Mouse (Mus musculus): ENCODE data around the gene Trpv2. TPM values are rescaled to one million over a fixed set of nuclear protein-coding genes. Genes with fewer than 3 reads are reported as not detected.

The Trpv2 gene
- polyA plus RNA-seq (2017; shearing (Covaris generic)), result 59.1 TPM

GRCm38 (mm10) chr11:62573959-62574702 lies at the start of gene Trpv2:
Gene Trpv2 (plus strand): TSS chr11:62574486.

GRCm38 (mm10) chr11:62539089-62539890 lies 35.0 kb upstream of the Trpv2 start, which contains the start of gene Cenpv:
Gene Cenpv (minus strand): TSS chr11:62539261.

GRCm38 (mm10) chr11:62550727-62551225 lies 23.5 kb upstream of the Trpv2 start, which contains the start of gene Ubb:
Gene Ubb (plus strand): TSS chr11:62551171.

DNA sequence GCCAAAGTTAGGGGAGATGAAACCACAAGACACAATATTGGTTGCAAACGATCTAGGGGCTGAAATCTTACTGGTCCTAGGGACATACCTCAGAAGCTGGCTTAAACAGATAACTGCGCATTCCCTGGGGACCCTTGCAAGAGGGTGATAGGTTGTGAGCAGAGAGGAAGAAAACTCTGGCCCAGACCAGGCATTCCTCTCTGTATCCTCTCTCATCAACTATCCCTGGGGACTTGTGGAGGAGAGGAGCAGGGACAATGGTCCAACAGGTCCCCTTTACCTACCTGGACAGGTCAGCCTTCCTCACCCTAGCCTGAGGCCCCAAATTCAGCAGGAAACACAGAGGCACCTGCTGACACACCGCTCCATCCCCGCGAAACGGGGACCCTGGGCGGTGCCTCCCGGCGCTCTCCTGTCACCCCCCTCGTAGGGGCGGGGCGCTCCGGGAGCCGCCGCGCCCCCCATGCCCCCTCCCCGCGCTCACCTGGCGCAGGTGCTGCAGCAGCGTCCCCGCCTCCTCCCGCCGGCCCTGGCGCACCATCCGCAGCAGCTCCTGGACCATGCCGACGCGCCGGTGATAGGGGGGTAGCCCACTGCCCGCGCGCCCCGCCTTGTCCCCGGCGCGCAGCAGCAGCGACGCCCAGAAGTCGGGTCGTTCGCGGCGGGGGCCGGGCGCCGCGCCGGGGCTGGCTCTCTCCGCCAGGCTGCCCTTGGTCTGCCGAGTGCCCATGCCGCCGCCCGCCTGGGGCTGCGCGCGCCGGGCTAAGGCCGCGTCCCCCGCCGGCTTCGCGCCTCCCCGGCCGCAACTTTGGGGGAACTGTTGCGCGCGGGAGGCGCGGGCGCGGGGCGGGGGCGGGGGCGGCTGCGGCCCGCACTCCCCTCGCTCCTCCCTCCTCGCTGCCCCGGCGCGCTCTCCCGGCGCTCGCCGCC lies 73.6 kb downstream of the Trpv2 start, which contains the start of gene Lrrc75a:
Gene Lrrc75a, minus strand, starts transcription at position 863 of the 930 bp plus-strand sequence.

DNA sequence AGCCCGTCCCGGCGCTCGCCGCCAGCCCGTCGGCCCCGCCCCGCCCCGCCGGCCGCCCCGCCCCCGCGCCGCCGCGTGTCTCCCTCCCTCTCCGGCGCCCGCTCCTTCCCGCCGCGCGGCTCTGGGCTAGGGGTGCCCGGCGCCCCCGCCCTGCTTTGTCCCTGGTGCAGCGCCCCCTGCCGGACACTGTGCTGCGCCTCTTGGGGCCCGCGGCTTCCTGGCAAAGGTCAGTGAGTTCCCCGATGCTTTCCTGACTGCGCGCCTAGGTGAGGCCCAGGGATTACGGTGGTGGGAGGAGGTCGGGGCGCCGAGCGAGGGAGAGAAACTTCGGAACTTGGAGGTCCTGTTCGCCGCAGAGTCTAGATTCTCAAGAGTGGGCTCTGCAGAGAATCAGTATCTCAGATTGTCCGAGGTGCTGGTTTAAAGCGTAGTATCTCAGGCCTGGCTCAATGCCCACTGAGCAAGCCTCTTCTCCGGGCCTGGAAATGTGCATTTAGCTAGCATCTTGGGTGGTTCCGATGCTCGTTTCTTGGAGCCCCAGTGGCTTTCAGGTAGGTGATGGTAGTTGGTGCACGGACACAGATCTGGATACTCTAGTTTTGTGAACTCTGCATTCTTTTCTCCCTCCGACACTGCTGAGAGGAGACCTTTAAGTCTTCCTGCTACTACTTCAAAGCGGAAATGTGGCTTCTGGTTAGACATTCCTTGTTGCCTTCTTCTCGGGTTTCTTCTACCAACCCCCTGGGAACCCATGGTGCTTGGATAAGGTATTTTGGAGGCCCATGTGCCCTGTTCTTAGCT lies 74.5 kb downstream of the Trpv2 start, which contains the start of gene Mmgt2:
Gene Mmgt2, plus strand, starts transcription at position 74 of the 801 bp plus-strand sequence.

Other genes starting within 250 kb of the Trpv2 start
- gene Pigl, start 116.0 kb upstream of the Trpv2 start, polyA plus RNA-seq (2017; shearing (Covaris generic)), result 9.1 TPM
- gene Ncor1, start 115.9 kb upstream of the Trpv2 start, polyA plus RNA-seq (2017; shearing (Covaris generic)), result 378 TPM
- 11.8 TPM for gene Cenpv, start 35.2 kb upstream of the Trpv2 start, polyA plus RNA-seq (2017; shearing (Covaris generic))
- 3,666 TPM for gene Ubb, start 23.3 kb upstream of the Trpv2 start, polyA plus RNA-seq (2017; shearing (Covaris generic))
- 1.0 TPM for gene Lrrc75a, start 74.0 kb downstream of the Trpv2 start, polyA plus RNA-seq (2017; shearing (Covaris generic))
- gene Mmgt2, start 74.2 kb downstream of the Trpv2 start, polyA plus RNA-seq (2017; shearing (Covaris generic)), result 10.5 TPM
- 18.3 TPM for gene Zfp287, start 157.4 kb downstream of the Trpv2 start, polyA plus RNA-seq (2017; shearing (Covaris generic))
- gene Gm10428, start 178.6 kb downstream of the Trpv2 start, polyA plus RNA-seq (2017; shearing (Covaris generic)), result not detected
- gene Zfp286, start 215.0 kb downstream of the Trpv2 start, polyA plus RNA-seq (2017; shearing (Covaris generic)), result 0.29 TPM
- 2.0 TPM for gene Trim16, start 245.7 kb downstream of the Trpv2 start, polyA plus RNA-seq (2017; shearing (Covaris generic))